Mouse (Mus musculus): ENCODE results near the gene Gm17402. TPM values are rescaled to one million over a fixed set of nuclear protein-coding genes. Genes with fewer than 3 reads are reported as not detected.

Gene Gm17402
- polyA plus RNA-seq, 1 experiment from 2014 or later = not detected

GRCm38 (mm10) chr3:67351406-67352127 is 23.4 kb downstream of the Gm17402 start:
- no peak overlapping the region for H3K9ac ChIP-seq
- no peaks in the 10 kb centered on the region for H3K9me3 ChIP-seq
- H3K4me3 ChIP-seq = no peak overlapping the region
- no peak overlapping the region for H3K4me2 ChIP-seq
- H3K27me3 ChIP-seq = no peaks in the 10 kb centered on the region
- H3K4me1 ChIP-seq (replicated peaks) = no peaks in the 10 kb centered on the region
- no peaks in the 10 kb centered on the region for H3K36me3 ChIP-seq
- no peak overlapping the region for H3K27ac ChIP-seq (replicated peaks)
- WGBS = 60% methylated on average over 12 of the region's 12 CpGs
- peak; percentile 11; the same call in 1 of the 2 replicates for ATAC-seq (ENCODE audit: low FRiP score, low read depth)

- ATAC-seq (ENCODE audit: low FRiP score, low read depth) = no peak
- whole genome bisulfite sequencing = 52% methylated on average over 2 of the region's 2 CpGs
- Histone ChIP-seq H3K27ac (replicated peaks) (no peak overlapping the region), H3K9ac (no peak overlapping the region), H3K9me3 (no peaks in the 10 kb centered on the region), H3K4me2 (no peak overlapping the region), H3K4me3 (no peak overlapping the region), H3K36me3 (no peaks in the 10 kb centered on the region), H3K27me3 (no peaks in the 10 kb centered on the region), H3K4me1 (replicated peaks) (no peaks in the 10 kb centered on the region)
Measured at GRCm38 (mm10) chr3:67346674-67347073, 28.3 kb downstream of the Gm17402 start.

GRCm38 (mm10) chr3:67344599-67344998 is 30.4 kb downstream of the Gm17402 start:
- Histone ChIP-seq H3K9me3 (no peaks in the 10 kb centered on the region), H3K27me3 (no peaks in the 10 kb centered on the region), H3K9ac (no peak overlapping the region), H3K4me2 (no peak overlapping the region), H3K4me1 (replicated peaks) (no peaks in the 10 kb centered on the region), H3K4me3 (no peak overlapping the region), H3K36me3 (no peaks in the 10 kb centered on the region), H3K27ac (replicated peaks) (no peak overlapping the region)
- peak; percentile 27; the same call in 1 of the 2 replicates for ATAC-seq (ENCODE audit: low FRiP score, low read depth)
- 8% methylated on average over 2 of the region's 2 CpGs for WGBS

GRCm38 (mm10) chr3:67343004-67343662 is 31.8 kb downstream of the Gm17402 start:
- Histone ChIP-seq H3K4me1 (replicated peaks) (no peaks in the 10 kb centered on the region), H3K4me3 (no peak overlapping the region), H3K27me3 (no peaks in the 10 kb centered on the region), H3K27ac (replicated peaks) (no peak overlapping the region), H3K9me3 (no peaks in the 10 kb centered on the region), H3K4me2 (no peak overlapping the region), H3K9ac (no peak overlapping the region), H3K36me3 (no peaks in the 10 kb centered on the region)
- WGBS = 59% methylated on average over 5 of the region's 5 CpGs
- ATAC-seq (ENCODE audit: low FRiP score, low read depth) = no peak

- no peak for ATAC-seq (ENCODE audit: low FRiP score, low read depth)
- 32% methylated on average over 7 of the region's 7 CpGs for WGBS
Measured at GRCm38 (mm10) chr3:67340921-67341320, 34.0 kb downstream of the Gm17402 start.

GRCm38 (mm10) chr3:67339558-67339957 is 35.4 kb downstream of the Gm17402 start:
- Histone ChIP-seq H3K4me1 (replicated peaks) (no peaks in the 10 kb centered on the region), H3K27ac (replicated peaks) (no peak overlapping the region), H3K36me3 (no peaks in the 10 kb centered on the region), H3K4me2 (no peak overlapping the region), H3K9me3 (no peaks in the 10 kb centered on the region), H3K27me3 (no peaks in the 10 kb centered on the region), H3K9ac (no peak overlapping the region), H3K4me3 (no peak overlapping the region)
- no peak for ATAC-seq (ENCODE audit: low FRiP score, low read depth)
- 64% methylated on average over 3 of the region's 3 CpGs for WGBS

More at GRCm38 (mm10) chr3:67340921-67341320, 34.0 kb downstream of the Gm17402 start:
- Histone ChIP-seq H3K4me2 (no peak overlapping the region), H3K9me3 (no peaks in the 10 kb centered on the region), H3K27ac (replicated peaks) (no peak overlapping the region), H3K4me1 (replicated peaks) (no peaks in the 10 kb centered on the region), H3K4me3 (no peak overlapping the region), H3K27me3 (no peaks in the 10 kb centered on the region), H3K36me3 (no peaks in the 10 kb centered on the region), H3K9ac (no peak overlapping the region)

GRCm38 (mm10) chr3:67322422-67322821 is 52.5 kb downstream of the Gm17402 start:
- H3K36me3 ChIP-seq = no peaks in the 10 kb centered on the region
- no peak overlapping the region for H3K4me2 ChIP-seq
- H3K9me3 ChIP-seq = no peaks in the 10 kb centered on the region
- ATAC-seq (ENCODE audit: low FRiP score, low read depth) = no peak
- H3K4me3 ChIP-seq = no peak overlapping the region
- H3K4me1 ChIP-seq (replicated peaks) = no peaks in the 10 kb centered on the region
- no peaks in the 10 kb centered on the region for H3K27me3 ChIP-seq
- no peak overlapping the region for H3K9ac ChIP-seq
- WGBS = 78% methylated on average over 4 of the region's 4 CpGs
- H3K27ac ChIP-seq (replicated peaks) = no peak overlapping the region

Other genes with a start within 250 kb of the Gm17402 start
- gene Mlf1, start 1.1 kb downstream of the Gm17402 start, polyA plus RNA-seq (2015; fragmentation: Nextera tagmentation; extraction: Ambion mirVana) = 33.2 and 35.3 TPM in 2 replicates
- 27.8 and 29.5 TPM in 2 replicates for gene Gfm1, start 54.9 kb upstream of the Gm17402 start, polyA plus RNA-seq (2015; fragmentation: Nextera tagmentation; extraction: Ambion mirVana)
- 174 and 188 TPM in 2 replicates for gene Lxn, start 88.8 kb upstream of the Gm17402 start, polyA plus RNA-seq (2015; fragmentation: Nextera tagmentation; extraction: Ambion mirVana)
- gene Rarres1, start 140.4 kb upstream of the Gm17402 start, polyA plus RNA-seq (2015; fragmentation: Nextera tagmentation; extraction: Ambion mirVana) = 1.4 and 3.1 TPM in 2 replicates
- 33.5 and 33.6 TPM in 2 replicates for gene Mfsd1, start 207.6 kb upstream of the Gm17402 start, polyA plus RNA-seq (2015; fragmentation: Nextera tagmentation; extraction: Ambion mirVana)